Mouse (Mus musculus): ENCODE results near the gene Gm20388. TPM values are rescaled to one million over a fixed set of nuclear protein-coding genes. Genes with fewer than 3 reads are reported as not detected.
"Not testable (repeated sequence)": the region's sequence is repeated elsewhere in the genome, so short reads cannot be mapped to it uniquely, and the experiment has no call there.

Gene Gm20388
- polyA plus RNA-seq, 1 experiment from 2014 or later, result not detected

GRCm38 (mm10) chr8:123801538-123801937, 3890.9 kb downstream of the Gm20388 start:
- H3K9me3 ChIP-seq, result no peaks in the 10 kb centered on the region
- WGBS, result 82% methylated on average over 2 of the region's 2 CpGs
- no peak for ATAC-seq (replicated peaks)
- no peaks in the 10 kb centered on the region for H3K36me3 ChIP-seq
- no peak overlapping the region for H3K9ac ChIP-seq (replicated peaks)
- no peaks in the 10 kb centered on the region for H3K27me3 ChIP-seq
- no peak overlapping the region for H3K4me3 ChIP-seq
- H3K4me1 ChIP-seq, result peaks cover 10% of the 10 kb centered on the region
- no peak overlapping the region for H3K4me2 ChIP-seq (replicated peaks)
- no peak overlapping the region for H3K27ac ChIP-seq (replicated peaks)

DNA sequence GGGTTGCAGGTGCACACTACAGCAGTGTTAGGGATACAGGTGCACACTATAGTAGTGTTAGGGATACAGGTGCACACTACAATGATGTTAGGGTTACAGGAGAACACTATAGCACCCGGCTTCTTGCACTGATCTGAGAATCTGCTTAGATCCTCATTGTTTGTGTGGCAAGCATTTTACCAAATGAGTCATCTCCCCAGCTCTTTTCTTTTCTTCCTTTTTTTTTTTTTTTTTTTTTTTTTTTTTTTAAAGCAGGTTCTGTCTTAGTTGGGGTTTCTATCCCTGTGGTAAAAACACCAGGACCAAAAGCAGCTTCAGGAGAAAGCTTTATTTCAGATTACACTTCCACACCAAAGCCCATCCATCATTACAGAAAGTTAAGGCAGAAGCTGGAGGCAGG, 3893.0 kb downstream of the Gm20388 start:
- Histone ChIP-seq H3K9ac (replicated peaks) (no peak overlapping the region), H3K4me3 (no peak overlapping the region), H3K4me1 (peaks cover 29% of the 10 kb centered on the region), H3K36me3 (no peaks in the 10 kb centered on the region), H3K27me3 (no peaks in the 10 kb centered on the region), H3K4me2 (replicated peaks) (no peak overlapping the region), H3K9me3 (no peaks in the 10 kb centered on the region), H3K27ac (replicated peaks) (no peak overlapping the region)
- ATAC-seq (replicated peaks), result no peak
- 79% methylated on average over 1 of the region's 1 CpGs for WGBS

DNA sequence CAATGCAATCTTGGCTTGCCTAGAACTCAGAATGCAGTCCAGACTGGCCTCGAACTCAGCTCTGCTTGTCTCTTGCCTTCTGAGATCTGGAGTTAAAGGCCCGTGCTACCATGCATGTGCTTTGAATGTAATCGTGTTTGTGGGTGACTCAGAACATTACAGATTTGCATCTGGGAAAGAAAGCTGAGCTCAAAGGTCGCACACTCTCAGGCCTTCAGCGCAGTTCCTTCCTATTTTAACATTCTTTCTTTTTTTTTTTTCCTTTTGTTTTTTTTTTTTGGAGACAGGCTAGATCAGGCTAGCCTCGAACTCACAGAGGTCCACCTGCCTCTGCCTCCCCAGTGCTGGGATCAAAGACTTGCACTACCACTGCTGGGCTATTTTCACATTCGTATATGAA, 3893.9 kb downstream of the Gm20388 start:
- Histone ChIP-seq H3K4me3 (no peak overlapping the region), H3K4me1 (peaks cover 37% of the 10 kb centered on the region), H3K27ac (replicated peaks) (no peak overlapping the region), H3K9me3 (no peaks in the 10 kb centered on the region), H3K4me2 (replicated peaks) (no peak overlapping the region), H3K27me3 (no peaks in the 10 kb centered on the region), H3K9ac (replicated peaks) (0 out of 2 replicates have a peak overlapping the region, but pooled peaks have one; percentile 91), H3K36me3 (no peaks in the 10 kb centered on the region)
- WGBS, result 84% methylated on average over 7 of the region's 7 CpGs
- no peak for ATAC-seq (replicated peaks)

DNA sequence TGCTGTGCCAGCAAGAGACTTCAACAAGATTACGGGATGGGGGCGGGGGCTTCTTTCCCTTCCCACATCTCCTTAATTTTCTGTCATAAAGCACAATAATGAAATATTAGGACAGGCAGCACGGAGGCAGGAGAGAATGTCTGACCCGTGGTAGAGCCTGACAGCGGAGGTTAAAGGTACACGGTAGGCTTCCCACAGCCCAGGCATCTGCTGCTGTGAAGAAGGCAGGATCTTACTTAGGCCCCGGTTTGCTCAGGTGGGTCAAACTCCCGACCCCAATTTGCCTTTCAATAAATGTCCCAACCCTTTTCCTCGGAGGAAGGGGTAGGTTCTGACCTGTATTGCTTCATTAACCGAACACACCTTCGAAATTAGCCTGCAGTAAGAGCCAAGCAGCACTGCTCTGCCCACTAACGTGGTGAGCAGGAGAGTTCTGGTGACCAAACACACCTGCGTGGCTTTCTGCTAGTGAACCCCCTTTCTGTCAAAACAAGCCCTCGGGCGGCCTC, 3894.6 kb downstream of the Gm20388 start:
- Histone ChIP-seq H3K4me2 (replicated peaks) (peak overlapping the region; percentile 80), H3K9ac (replicated peaks) (peak overlapping the region; percentile 91), H3K27ac (replicated peaks) (peak overlapping the region; percentile 76), H3K4me3 (peak overlapping the region; percentile 83), H3K27me3 (no peaks in the 10 kb centered on the region), H3K9me3 (no peaks in the 10 kb centered on the region), H3K4me1 (peaks cover 37% of the 10 kb centered on the region), H3K36me3 (no peaks in the 10 kb centered on the region)
- 15% methylated on average over 15 of the region's 15 CpGs for WGBS
- ATAC-seq (replicated peaks), result peak; percentile 44

GRCm38 (mm10) chr8:123805718-123806373, 3895.2 kb downstream of the Gm20388 start, which contains the start of gene Rab4a:
TSS of gene Rab4a (plus strand) at chr8:123805985.
- H3K36me3 ChIP-seq, result no peaks in the 10 kb centered on the region
- no peaks in the 10 kb centered on the region for H3K9me3 ChIP-seq
- H3K4me2 ChIP-seq (replicated peaks), result peak within 1 kb of the TSS; percentile 80
- WGBS, result under 1% methylated on average over 47 of the region's 48 CpGs
- no peaks in the 10 kb centered on the region for H3K27me3 ChIP-seq
- ATAC-seq (replicated peaks), result peak; percentile 95
- peaks cover 37% of the 10 kb centered on the region for H3K4me1 ChIP-seq
- peak within 1 kb of the TSS; percentile 91 for H3K9ac ChIP-seq (replicated peaks)
- H3K27ac ChIP-seq (replicated peaks), result peak within 1 kb of the TSS; percentile 76
- peak within 1 kb of the TSS; percentile 83 for H3K4me3 ChIP-seq

GRCm38 (mm10) chr8:123806374-123806935, 3895.8 kb downstream of the Gm20388 start:
- peak overlapping the region; percentile 76 for H3K27ac ChIP-seq (replicated peaks)
- no peaks in the 10 kb centered on the region for H3K36me3 ChIP-seq
- peak overlapping the region; percentile 83 for H3K4me3 ChIP-seq
- under 1% methylated on average over 12 of the region's 12 CpGs for WGBS
- H3K27me3 ChIP-seq, result no peaks in the 10 kb centered on the region
- ATAC-seq (replicated peaks), result no peak
- peaks cover 37% of the 10 kb centered on the region for H3K4me1 ChIP-seq
- no peaks in the 10 kb centered on the region for H3K9me3 ChIP-seq
- H3K9ac ChIP-seq (replicated peaks), result peak overlapping the region; percentile 91
- peak overlapping the region; percentile 80 for H3K4me2 ChIP-seq (replicated peaks)

DNA sequence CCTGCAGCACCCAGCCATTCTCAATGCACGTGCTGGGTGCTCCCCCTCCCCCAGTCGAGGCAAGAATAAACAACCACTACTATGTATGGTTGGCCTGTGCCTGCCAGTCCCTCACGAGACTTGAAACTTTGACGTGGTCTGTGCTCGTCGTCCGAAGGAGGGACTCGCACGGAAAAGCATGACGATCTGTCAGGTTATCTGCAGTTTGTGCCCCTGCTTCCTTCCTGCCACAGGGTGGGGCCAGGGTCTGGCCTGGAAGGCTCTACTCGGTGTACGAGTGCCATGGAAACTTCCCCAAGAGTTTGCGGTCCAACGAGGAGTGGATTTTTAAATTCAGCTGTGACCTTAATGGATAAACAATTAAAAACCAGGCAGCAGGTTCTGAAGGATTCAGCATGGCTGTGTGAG, 3896.4 kb downstream of the Gm20388 start:
- Histone ChIP-seq H3K27ac (replicated peaks) (no peak overlapping the region), H3K36me3 (no peaks in the 10 kb centered on the region), H3K9me3 (no peaks in the 10 kb centered on the region), H3K4me3 (peak overlapping the region; percentile 83), H3K4me2 (replicated peaks) (peak overlapping the region; percentile 80), H3K9ac (replicated peaks) (peak overlapping the region; percentile 91), H3K4me1 (peaks cover 37% of the 10 kb centered on the region), H3K27me3 (no peaks in the 10 kb centered on the region)
- no peak for ATAC-seq (replicated peaks)
- WGBS, result 7% methylated on average over 14 of the region's 14 CpGs

GRCm38 (mm10) chr8:123807852-123808573, 3897.4 kb downstream of the Gm20388 start:
- no peak overlapping the region for H3K27ac ChIP-seq (replicated peaks)
- WGBS, result 66% methylated on average over 6 of the region's 6 CpGs
- H3K4me1 ChIP-seq, result peaks cover 37% of the 10 kb centered on the region
- H3K27me3 ChIP-seq, result no peaks in the 10 kb centered on the region
- H3K9ac ChIP-seq (replicated peaks), result no peak overlapping the region
- ATAC-seq (replicated peaks), result no peak
- no peak overlapping the region for H3K4me3 ChIP-seq
- no peaks in the 10 kb centered on the region for H3K36me3 ChIP-seq
- no peaks in the 10 kb centered on the region for H3K9me3 ChIP-seq
- peak overlapping the region; percentile 80; the same call in 1 of the 2 replicates for H3K4me2 ChIP-seq (replicated peaks)

DNA sequence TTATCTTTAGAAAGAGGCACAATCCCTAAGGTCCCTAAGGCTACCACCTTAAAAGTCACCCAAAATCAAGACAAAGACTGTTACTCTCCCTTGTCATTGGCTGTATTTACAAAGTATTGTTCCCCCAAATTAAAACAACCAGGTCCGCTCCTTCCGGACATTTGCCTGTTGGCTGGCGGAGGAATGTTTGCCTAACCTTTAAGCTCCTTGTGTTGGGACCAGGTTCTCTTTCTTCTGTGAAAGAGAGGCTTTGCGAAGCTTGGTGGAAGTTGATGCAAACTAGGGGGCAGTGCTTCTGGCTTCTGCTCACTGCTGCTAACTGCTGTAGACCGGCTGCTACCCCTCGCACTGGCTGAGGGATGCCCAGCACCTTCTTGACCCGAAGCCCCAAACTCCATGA, 3898.0 kb downstream of the Gm20388 start:
- no peak overlapping the region for H3K4me2 ChIP-seq (replicated peaks)
- H3K27me3 ChIP-seq, result no peaks in the 10 kb centered on the region
- no peaks in the 10 kb centered on the region for H3K36me3 ChIP-seq
- H3K4me3 ChIP-seq, result no peak overlapping the region
- no peak overlapping the region for H3K9ac ChIP-seq (replicated peaks)
- 79% methylated on average over 7 of the region's 7 CpGs for WGBS
- no peaks in the 10 kb centered on the region for H3K9me3 ChIP-seq
- H3K4me1 ChIP-seq, result peaks cover 37% of the 10 kb centered on the region
- no peak for ATAC-seq (replicated peaks)
- H3K27ac ChIP-seq (replicated peaks), result no peak overlapping the region

GRCm38 (mm10) chr8:123809342-123809741, 3898.7 kb downstream of the Gm20388 start:
- 90% methylated on average over 4 of the region's 4 CpGs for WGBS
- H3K9ac ChIP-seq (replicated peaks); H3K27ac ChIP-seq (replicated peaks); ATAC-seq (replicated peaks); H3K4me2 ChIP-seq (replicated peaks); H3K9me3 ChIP-seq; H3K4me3 ChIP-seq; H3K36me3 ChIP-seq; H3K27me3 ChIP-seq: not testable (repeated sequence)
- peaks cover 37% of the 10 kb centered on the region for H3K4me1 ChIP-seq

- Histone ChIP-seq H3K9ac (replicated peaks) (no peak overlapping the region), H3K36me3 (no peaks in the 10 kb centered on the region), H3K4me1 (peaks cover 20% of the 10 kb centered on the region), H3K27ac (replicated peaks) (no peak overlapping the region), H3K4me3 (no peak overlapping the region), H3K27me3 (no peaks in the 10 kb centered on the region), H3K4me2 (replicated peaks) (no peak overlapping the region), H3K9me3 (no peaks in the 10 kb centered on the region)
- 90% methylated on average over 5 of the region's 5 CpGs for WGBS
- no peak for ATAC-seq (replicated peaks)
These were observed 3901.6 kb downstream of the Gm20388 start for GRCm38 (mm10) chr8:123812227-123812626.

Data from forebrain, embryonic 15.5 days (tissue).